In genomic region chr11:86542851-86543250, GRCm38 (mm10) we compare ENCODE assay signal across 10 mouse cellular contexts. TPM values are rescaled to one million over a fixed set of nuclear protein-coding genes. Genes with fewer than 3 reads are reported as not detected.
DNase-seq lines count a peak whose midpoint lies in the region; ATAC-seq and TF ChIP-seq lines count a peak whose summit lies in the region.
"Had no signal": no experiment of that assay in that cellular context is flagged by ENCODE, and none has a peak within 500 bp of the region (broad histone marks: within the 10 kb centered on the region; RNA-seq: fewer than 3 reads in every experiment).

No protein-coding gene starts in this region.

- 0 out of 2 replicates have a peak, but pooled peaks cover 5% of the 10 kb centered on the region for H3K36me3 ChIP-seq in hindbrain, embryonic 12.5 days
- H3K36me3 ChIP-seq in hindbrain, embryonic 16.5 days (ENCODE audit: control insufficient read depth, insufficient read depth, low read length), result no peaks in the 10 kb centered on the region
- no peaks in the 10 kb centered on the region; the same call in 1 of the 2 replicates for H3K36me3 ChIP-seq in ES-E14 (ENCODE audit: control insufficient read depth, insufficient read depth, low read length, poor library complexity, severe bottlenecking)
- 0 out of 2 replicates have a peak, but pooled peaks cover 5% of the 10 kb centered on the region for H3K36me3 ChIP-seq in liver, embryonic 13.5 days

- H3K9me3 ChIP-seq in hindbrain, embryonic 12.5 days (replicated peaks), result no peaks in the 10 kb centered on the region
- H3K9me3 ChIP-seq in hindbrain, embryonic 16.5 days (ENCODE audit: control insufficient read depth, low read length), result no peaks in the 10 kb centered on the region
- H3K9me3 ChIP-seq in ES-E14 (ENCODE audit: control insufficient read depth, insufficient read depth, low read depth, low read length), result no peaks in the 10 kb centered on the region
- H3K9me3 ChIP-seq in liver, embryonic 13.5 days (replicated peaks), result no peaks in the 10 kb centered on the region

- TF ChIP-seq CTCF in left cerebral cortex, adult 2 months (IDR thresholded peaks at IDR 0.05), result no peak

- DNase-seq in ES-E14 (ENCODE audit: low read depth, low spot score), result no peak
- DNase-seq in brain, adult 2 months (ENCODE audit: low read depth, low spot score), result peak; percentile 23
- no peak for DNase-seq in liver, embryonic 13.5 days
- DNase-seq in retina, postnatal 1 day, result no peak
- no peak for DNase-seq in left cerebral cortex, adult 2 months (ENCODE audit: extremely low spot score in 1 of 2, low spot score in 2 of 2)
- DNase-seq: embryo, embryonic 11 days; lung, postnatal 36 days; thymus, postnatal 25 days had no signal

- H3K27ac ChIP-seq in hindbrain, embryonic 12.5 days, result no peak overlapping the region
- no peak overlapping the region for H3K27ac ChIP-seq in hindbrain, embryonic 16.5 days (ENCODE audit: low read depth, low read length)
- no peak overlapping the region for H3K27ac ChIP-seq in ES-E14 (ENCODE audit: insufficient read depth, low read depth, low read length, poor library complexity, severe bottlenecking)
- H3K27ac ChIP-seq in liver, embryonic 13.5 days, result no peak overlapping the region; the same call in 1 of the 2 replicates
- H3K27ac ChIP-seq in left cerebral cortex, adult 2 months, result no peak overlapping the region

- 91% methylated on average over 1 of the region's 1 CpGs for WGBS in hindbrain, embryonic 12.5 days
- 93% methylated on average over 1 of the region's 1 CpGs for WGBS in hindbrain, embryonic 16.5 days
- WGBS in liver, embryonic 13.5 days (ENCODE audit: insufficient replicate concordance), result 89% methylated on average over 1 of the region's 1 CpGs

- H3K4me3 ChIP-seq in hindbrain, embryonic 12.5 days, result no peak overlapping the region
- no peak overlapping the region for H3K4me3 ChIP-seq in hindbrain, embryonic 16.5 days (ENCODE audit: low read length)
- no peak overlapping the region for H3K4me3 ChIP-seq in ES-E14 (ENCODE audit: insufficient read depth in 1 of 2, low read depth in 1 of 2, low read length in 2 of 2, poor library complexity in 1 of 2, severe bottlenecking in 1 of 2)
- H3K4me3 ChIP-seq in liver, embryonic 13.5 days (replicated peaks), result peak overlapping the region; percentile 91; the same call in 1 of the 2 replicates
- no peak overlapping the region; the same call in 1 of the 2 replicates for H3K4me3 ChIP-seq in left cerebral cortex, adult 2 months

- in situ Hi-C loops in ES-E14 (cut with MboI; ENCODE audit: low sequenced_read_pairs in 2 of 2, unreplicated experiment in 2 of 2), result no loop called here

- intact Hi-C loops in left cerebral cortex, adult 2 months (cut with DNase I), result no loop called here

- H3K9ac ChIP-seq in hindbrain, embryonic 12.5 days, result no peak overlapping the region
- H3K9ac ChIP-seq in hindbrain, embryonic 16.5 days (ENCODE audit: low read depth, low read length), result no peak overlapping the region
- H3K9ac ChIP-seq in ES-E14 (ENCODE audit: insufficient read depth, low read depth, low read length, poor library complexity, severe bottlenecking), result peak overlapping the region; percentile 43; the same call in 1 of the 2 replicates
- peak overlapping the region; percentile 51 for H3K9ac ChIP-seq in liver, embryonic 13.5 days

- peak overlapping the region; percentile 89; the same call in 1 of the 2 replicates for H3K4me2 ChIP-seq in hindbrain, embryonic 12.5 days (replicated peaks)
- no peak overlapping the region for H3K4me2 ChIP-seq in hindbrain, embryonic 16.5 days (ENCODE audit: low read length)
- peak overlapping the region; percentile 41 for H3K4me2 ChIP-seq in liver, embryonic 13.5 days

- no peaks in the 10 kb centered on the region for H3K27me3 ChIP-seq in hindbrain, embryonic 12.5 days
- no peaks in the 10 kb centered on the region for H3K27me3 ChIP-seq in hindbrain, embryonic 16.5 days (replicated peaks; ENCODE audit: control insufficient read depth, insufficient read depth, low read length)
- H3K27me3 ChIP-seq in liver, embryonic 13.5 days, result no peaks in the 10 kb centered on the region

- peaks cover 12% of the 10 kb centered on the region for H3K4me1 ChIP-seq in hindbrain, embryonic 12.5 days
- H3K4me1 ChIP-seq in hindbrain, embryonic 16.5 days (ENCODE audit: control insufficient read depth, insufficient read depth, low read depth, low read length), result peaks cover 15% of the 10 kb centered on the region
- H3K4me1 ChIP-seq in ES-E14 (ENCODE audit: control insufficient read depth in 2 of 2, insufficient read depth in 2 of 2, low read length in 2 of 2, poor library complexity in 1 of 2), result no peaks in the 10 kb centered on the region; a peak in 1 of 4 replicates
- H3K4me1 ChIP-seq in liver, embryonic 13.5 days (replicated peaks), result peaks cover 44% of the 10 kb centered on the region

- no peak for ATAC-seq in hindbrain, embryonic 12.5 days (ENCODE audit: low FRiP score)
- no peak for ATAC-seq in hindbrain, embryonic 16.5 days
- no peak for ATAC-seq in liver, embryonic 13.5 days (ENCODE audit: low read depth)

TF ChIP-seq in ES-E14, 5 proteins besides CTCF, POLR2A, EP300 and RAD21:
- TF ChIP-seq ZC3H11A (IDR thresholded peaks at IDR 0.05; ENCODE audit: borderline replicate concordance, low read depth, low read length) (no peak), ZNF384 (IDR thresholded peaks at IDR 0.05; ENCODE audit: low read depth, low read length) (no peak), CHD2 (IDR thresholded peaks at IDR 0.05; ENCODE audit: low read depth, low read length) (no peak), MAFK (IDR thresholded peaks at IDR 0.05; ENCODE audit: insufficient read depth, low read depth, low read length) (no peak), HCFC1 (IDR thresholded peaks at IDR 0.05; ENCODE audit: borderline replicate concordance, insufficient read depth, low read length) (no peak)
TF ChIP-seq in ES-E14: peak in this region for 0.

RNA-seq across cellular contexts. Expression of gene Rps6kb1, which starts 1.8 kb away (rescaled TPM):
- 67.3 and 76.2 TPM in 2 replicates for polyA plus RNA-seq in hindbrain, embryonic 12.5 days (2016; fragmentation: Nextera tagmentation; extraction: Ambion mirVana)
- 53.0 and 53.1 TPM in 2 replicates for polyA plus RNA-seq in hindbrain, embryonic 16.5 days (2015; fragmentation: Nextera tagmentation; extraction: Ambion mirVana)
- 41.4 and 43.1 TPM in 2 replicates for total RNA-seq in ES-E14 (2012; rRNA removed)
- 30.5 and 34.4 TPM in 2 replicates for polyA plus RNA-seq in liver, embryonic 13.5 days (2015; fragmentation: Nextera tagmentation; extraction: Ambion mirVana)
- total RNA-seq in left cerebral cortex, adult 2 months (2021), result 10 to 100 TPM; 38.5 to 39.2 TPM

RNA-seq across cellular contexts. Expression of gene Tubd1, which starts 1.9 kb away (rescaled TPM):
- 9.7 and 10.2 TPM in 2 replicates for polyA plus RNA-seq in hindbrain, embryonic 12.5 days (2016; fragmentation: Nextera tagmentation; extraction: Ambion mirVana)
- 6.5 and 7.7 TPM in 2 replicates for polyA plus RNA-seq in hindbrain, embryonic 16.5 days (2015; fragmentation: Nextera tagmentation; extraction: Ambion mirVana)
- total RNA-seq in ES-E14 (2012; rRNA removed), result 3.0 and 6.5 TPM in 2 replicates
- 13.2 and 13.6 TPM in 2 replicates for polyA plus RNA-seq in liver, embryonic 13.5 days (2015; fragmentation: Nextera tagmentation; extraction: Ambion mirVana)
- total RNA-seq in left cerebral cortex, adult 2 months (2021), result 1 to 10 TPM; 5.3 to 6.8 TPM

RNA-seq across cellular contexts. Expression of gene Rnft1, which starts 58.4 kb away (rescaled TPM):
- 22.4 and 24.6 TPM in 2 replicates for polyA plus RNA-seq in hindbrain, embryonic 12.5 days (2016; fragmentation: Nextera tagmentation; extraction: Ambion mirVana)
- polyA plus RNA-seq in hindbrain, embryonic 16.5 days (2015; fragmentation: Nextera tagmentation; extraction: Ambion mirVana), result 18.7 and 21.5 TPM in 2 replicates
- 33.5 and 34.5 TPM in 2 replicates for total RNA-seq in ES-E14 (2012; rRNA removed)
- polyA plus RNA-seq in liver, embryonic 13.5 days (2015; fragmentation: Nextera tagmentation; extraction: Ambion mirVana), result 17.8 and 22.6 TPM in 2 replicates
- 10 to 100 TPM; 27.5 to 31.5 TPM for total RNA-seq in left cerebral cortex, adult 2 months (2021)

Comparison
In these comparisons a context has a peak if more than half of its experiments do, and no peak if none do; other contexts are left out.
1. H3K9ac ChIP-seq: peak in ES-E14 (single experiment) and liver, embryonic 13.5 days (single experiment); none in hindbrain, embryonic 12.5 days (single experiment) and hindbrain, embryonic 16.5 days (single experiment).